Mouse (Mus musculus): Measurements from ENCODE around the gene Cfap58. TPM values are rescaled to one million over a fixed set of nuclear protein-coding genes. Genes with fewer than 3 reads are reported as not detected.
A peak's percentile ranks its signal among the peaks of the same experiment; 100 is the strongest.

Gene Cfap58
- total RNA-seq (2015) (not detected in 2 replicates), total RNA-seq (2017) (not detected in 2 replicates)

DNA sequence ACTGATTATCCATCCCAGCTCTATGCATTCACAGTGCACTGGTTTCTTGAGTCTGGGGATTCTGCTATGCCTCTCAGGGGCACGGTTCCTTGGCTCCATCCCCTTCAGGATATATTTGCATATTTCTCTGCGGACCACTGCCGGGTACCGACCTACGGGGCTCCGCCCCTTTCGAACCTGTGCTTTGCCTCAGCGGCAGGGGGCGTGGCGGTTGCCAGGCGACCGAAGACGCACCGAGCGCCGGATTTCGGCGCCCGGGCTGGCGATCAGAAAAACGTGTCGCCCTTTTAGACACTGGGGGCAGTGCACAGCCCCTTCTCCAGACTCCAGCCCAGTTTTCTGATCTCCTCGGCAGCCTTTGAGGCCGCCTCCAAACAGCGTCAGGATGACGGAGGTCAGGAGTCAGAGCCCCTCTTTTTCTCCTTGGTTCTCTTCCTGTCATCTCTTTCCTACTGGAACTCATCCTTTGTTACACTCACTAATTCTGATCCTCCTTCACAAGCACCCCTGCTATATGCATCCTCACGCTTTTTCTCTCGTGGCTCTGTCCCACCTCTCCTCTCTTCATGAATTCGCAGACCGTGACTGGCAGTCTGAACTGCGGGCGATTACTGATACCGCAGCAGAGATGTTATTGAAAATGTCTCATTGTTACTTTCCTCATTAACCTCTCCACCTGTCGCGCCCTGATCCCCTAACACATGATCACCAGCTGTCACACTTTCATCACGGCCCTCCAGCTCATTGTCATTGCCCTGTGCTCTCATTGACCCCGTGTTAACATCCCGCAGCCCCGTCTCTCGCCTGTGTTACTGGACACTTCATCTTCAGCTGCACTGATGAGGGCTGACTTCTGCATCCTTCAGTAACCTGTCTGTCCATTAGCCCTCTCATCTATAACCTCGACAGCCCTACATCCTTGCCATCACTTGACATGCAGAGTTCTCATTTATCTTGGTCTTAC, at the start of gene Cfap58:
Cfap58 (plus strand) TSS at position 233 of the 964 bp plus-strand sequence.
- peak; percentile 87 for ATAC-seq (ENCODE audit: poor library complexity, severe bottlenecking)

DNA sequence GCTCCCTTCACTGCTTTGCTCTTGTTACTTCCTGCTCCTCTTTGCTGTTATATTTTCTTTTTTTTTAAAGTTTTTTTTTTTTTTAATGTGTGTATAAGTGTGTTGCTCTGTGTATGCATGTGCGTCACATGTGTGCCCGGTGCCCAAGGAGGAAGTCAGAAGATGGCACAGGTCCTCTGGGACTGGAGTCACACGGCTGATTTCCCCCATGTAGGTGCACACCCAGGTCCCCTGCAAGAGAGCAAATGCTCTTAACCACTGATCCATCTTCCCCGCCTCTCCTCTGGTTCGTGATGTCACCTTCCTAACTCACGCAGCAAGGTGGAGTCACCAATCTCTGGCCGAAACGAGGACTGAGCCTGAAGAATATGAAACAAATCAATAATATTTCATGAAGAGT, 49.4 kb upstream of the Cfap58 start:
- no peak for ATAC-seq (ENCODE audit: poor library complexity, severe bottlenecking)

DNA sequence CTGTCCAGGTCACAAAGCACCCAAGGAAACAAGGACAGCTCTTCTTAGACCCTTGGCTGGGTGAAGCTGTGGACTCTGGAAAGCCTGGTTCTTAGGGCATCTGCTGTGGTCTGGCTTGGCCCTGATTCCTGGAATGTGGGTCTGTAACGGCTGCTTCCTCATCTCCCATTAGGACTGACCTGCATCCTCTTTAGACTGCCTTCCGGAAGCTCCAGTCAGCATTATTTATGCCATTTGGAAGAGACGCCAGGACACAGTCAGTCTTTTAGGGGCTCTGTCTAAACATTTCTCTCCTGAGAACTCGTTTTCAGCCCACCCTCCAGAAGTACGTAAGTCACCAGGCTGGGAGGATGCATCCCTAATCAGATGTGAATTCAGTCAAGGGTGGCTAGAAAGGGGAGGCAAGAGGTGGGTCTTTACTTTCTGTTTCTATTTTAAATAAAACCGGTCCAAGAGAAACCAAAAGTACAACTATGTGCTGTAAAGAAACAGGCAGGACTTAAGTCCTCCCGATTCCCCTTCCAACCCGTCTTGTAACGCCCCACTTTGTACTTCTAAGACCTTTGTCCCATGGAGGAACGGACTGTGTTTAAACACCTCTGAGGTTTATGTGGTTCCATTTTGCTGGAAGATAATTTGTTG, 46.9 kb upstream of the Cfap58 start:
- ATAC-seq (ENCODE audit: poor library complexity, severe bottlenecking), result peak; percentile 22; the same call in 1 of the 2 replicates

DNA sequence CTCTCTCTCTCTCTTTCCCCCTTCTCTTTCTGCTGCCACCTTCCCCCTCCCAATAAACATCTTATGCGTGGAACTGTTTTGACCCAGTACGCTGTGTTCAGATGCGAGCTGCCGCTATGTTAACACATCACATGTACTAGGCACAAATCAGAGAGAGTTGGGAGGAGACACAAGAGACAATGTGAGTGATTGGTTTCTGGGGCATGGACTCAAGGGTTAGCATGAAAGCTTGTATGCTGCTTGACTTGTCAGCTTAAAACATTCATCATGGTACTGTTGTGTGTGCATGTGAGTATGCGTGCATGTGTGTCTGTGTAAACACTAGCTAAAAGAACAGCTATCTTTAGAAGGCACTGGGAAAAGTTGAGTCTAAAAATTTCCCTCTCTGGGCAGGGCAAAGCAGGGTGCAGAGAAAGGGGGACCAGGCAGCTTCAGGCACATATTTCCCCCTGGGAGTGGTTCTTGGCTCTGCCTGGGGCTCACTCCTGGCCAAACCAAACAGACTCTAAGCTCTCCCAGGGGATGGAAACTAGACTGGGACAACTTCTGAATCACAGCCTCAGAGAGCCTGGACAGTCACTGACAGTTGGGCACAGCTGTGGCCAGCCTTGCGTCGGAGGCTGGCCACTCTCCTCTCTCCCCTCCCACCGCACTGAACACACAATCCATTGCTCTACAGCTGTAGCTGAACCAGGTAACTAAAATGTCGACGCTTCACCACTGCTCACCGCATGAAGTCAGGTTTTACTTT, 45.7 kb upstream of the Cfap58 start:
- ATAC-seq (ENCODE audit: poor library complexity, severe bottlenecking), result no peak

DNA sequence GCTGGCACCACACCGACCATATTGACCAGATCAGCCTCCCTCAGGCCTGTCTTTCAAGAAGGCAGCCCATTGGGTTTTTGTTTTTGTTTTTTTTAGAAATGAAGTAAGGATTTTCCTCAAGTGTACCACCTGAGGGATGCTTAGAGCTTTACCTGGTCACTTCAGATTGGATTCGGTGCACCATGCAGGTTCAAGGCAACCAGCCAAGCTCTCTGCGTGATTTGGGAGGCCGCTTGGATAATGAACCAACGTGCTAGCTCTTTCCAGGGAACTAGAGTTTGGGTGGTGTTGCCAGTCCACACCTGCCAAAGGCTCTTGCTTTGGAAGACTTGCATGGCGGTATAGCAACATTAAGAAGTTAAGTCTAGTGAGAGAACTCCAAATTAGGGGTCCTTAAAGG, 44.4 kb upstream of the Cfap58 start:
- ATAC-seq (ENCODE audit: poor library complexity, severe bottlenecking), result no peak

DNA sequence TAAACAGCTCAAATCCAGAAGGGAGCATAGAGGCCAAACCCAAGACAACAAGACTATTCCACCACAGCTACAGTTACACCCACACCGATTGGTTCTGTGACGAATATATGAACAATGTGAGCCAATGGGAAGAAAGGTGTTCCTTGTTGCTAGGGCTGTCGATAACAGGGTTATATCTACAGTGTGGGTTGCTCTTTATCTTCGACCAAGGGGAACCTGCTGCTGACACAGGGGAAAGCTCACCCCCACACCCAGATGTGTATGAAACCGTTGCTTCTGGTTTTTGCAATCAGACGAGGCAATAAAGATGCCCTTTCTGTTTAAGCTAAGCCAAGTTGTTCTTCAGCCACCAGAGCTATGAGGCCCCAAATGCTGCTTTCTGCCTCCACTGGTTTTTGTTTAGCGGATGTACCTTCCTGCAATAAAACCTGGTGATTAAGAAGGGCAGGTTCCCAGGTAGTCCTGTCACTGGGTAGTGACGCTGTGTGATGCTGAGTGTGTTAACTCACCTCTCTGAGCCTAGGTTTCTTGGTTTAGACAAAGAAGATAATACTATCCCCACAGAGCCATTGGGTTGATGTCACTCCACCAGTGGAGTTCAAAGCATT, 38.9 kb upstream of the Cfap58 start:
- peak; percentile 75 for ATAC-seq (ENCODE audit: poor library complexity, severe bottlenecking)

DNA sequence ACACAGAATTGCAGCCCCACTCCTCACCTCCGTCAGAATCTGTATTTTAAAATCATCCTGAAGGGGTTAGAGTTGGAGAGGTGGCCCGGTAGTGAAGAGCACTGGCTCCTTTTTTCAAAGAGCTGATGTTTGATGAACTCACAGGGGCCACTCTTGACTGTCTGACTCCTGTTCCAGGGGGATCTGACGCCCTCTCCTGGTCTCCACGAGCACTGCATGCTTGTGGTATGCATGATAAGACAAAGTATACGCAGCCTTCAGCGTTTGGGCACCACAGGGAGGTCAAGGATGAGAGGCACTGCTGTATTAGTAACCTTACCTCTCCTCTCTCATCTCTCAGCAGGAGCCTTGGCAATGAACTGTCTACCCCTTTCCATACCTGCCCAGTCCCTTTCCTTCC, 37.5 kb upstream of the Cfap58 start:
- no peak for ATAC-seq (ENCODE audit: poor library complexity, severe bottlenecking)

DNA sequence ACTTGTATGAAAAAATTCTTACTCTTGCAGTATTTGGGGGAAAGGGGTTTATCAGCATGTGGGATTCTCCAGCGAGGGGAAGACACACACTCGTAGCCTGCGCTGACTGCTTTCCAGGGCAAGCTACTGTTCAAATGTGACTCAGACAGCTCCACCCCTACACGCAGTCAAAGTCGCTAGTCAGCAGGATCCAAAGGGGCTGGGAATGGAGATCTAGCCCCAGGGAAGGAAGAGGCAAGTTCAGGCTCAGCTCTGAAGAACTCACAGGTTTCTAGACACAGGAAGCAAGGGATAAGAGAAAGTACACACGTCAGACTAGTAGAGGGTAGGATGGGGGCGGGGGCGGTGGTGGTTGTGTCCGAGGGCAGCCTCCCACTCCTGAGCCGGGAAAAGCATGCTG, 36.9 kb upstream of the Cfap58 start:
- no peak for ATAC-seq (ENCODE audit: poor library complexity, severe bottlenecking)

DNA sequence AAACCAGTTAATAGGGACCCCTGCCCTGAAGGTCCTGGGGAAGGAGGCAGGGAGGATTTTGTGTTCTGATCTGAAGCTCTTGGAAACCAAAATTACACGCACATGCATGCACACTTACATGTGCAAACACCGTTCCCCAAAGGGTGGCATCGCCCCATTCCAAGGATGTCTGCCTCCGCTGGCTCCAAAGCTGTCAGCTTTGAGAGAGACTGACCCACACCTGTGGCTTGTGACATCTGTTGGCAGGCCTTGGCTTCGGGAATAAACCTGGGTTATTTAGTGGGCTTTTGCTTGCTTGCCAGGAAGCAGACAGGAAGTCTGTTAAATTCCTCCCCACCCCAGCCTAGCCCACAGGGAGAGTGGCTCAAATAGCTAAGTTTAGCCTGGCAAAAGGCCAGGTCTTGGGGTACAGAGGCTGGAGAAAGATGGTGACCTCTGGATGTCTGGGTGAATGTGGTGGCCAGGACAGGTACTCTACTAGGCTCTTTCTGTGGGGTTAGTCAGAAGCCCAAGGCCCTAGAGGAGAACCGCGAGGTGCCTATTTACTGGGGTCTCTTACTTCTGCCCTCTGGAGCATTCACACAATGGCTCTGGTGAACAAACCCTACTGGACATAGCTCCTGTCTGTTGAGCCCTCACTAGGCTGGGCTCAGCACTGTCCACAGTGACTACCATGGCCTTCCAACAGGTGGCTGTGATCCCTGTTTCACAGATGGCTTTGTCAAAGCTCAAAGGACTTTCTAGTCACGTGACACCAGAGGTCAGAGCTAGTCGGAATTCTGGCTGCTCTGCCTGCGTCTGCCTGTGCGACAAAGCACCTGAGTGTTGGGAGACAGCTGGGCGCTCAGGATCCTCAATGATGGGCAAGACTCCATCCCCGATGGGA, 34.9 kb upstream of the Cfap58 start:
- no peak for ATAC-seq (ENCODE audit: poor library complexity, severe bottlenecking)

DNA sequence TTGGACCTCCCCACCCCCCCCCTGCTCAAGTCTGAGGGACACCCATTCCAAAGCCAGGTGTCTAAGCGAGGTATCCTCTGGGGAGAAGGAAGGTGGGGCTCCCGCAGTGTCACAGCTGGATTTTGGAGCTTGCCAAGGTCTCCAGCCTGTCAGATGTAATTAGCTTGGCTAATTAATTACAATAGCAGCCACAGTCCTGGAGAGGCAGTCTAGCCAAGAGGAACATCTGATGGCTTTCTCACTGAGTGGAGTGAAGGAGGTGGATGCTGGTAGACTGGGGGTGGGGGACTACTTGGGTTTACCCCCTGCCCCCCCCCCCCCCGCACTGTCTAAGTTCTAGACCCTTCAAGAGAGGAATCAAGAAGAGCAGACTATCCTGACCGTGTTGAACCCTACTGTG, 33.8 kb upstream of the Cfap58 start:
- ATAC-seq (ENCODE audit: poor library complexity, severe bottlenecking), result no peak

DNA sequence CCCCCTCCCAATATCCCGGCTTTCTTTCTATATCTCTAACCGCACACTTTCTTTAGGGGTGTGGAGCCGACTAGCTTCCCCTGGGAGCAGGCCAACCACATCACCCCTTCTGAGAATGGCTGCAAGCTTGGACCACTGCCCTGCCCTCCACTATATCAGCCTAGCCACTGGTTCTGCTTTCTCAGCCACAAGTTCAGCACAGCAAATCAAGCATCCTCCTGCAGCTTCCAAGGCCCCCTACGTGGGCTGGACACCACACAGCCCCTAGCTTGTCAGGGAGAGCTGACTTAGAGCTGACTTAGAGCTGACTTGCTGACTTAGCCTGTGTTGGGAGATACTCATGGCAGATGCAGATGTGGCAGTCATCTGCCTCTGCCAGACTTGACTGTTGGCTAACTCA, 32.4 kb upstream of the Cfap58 start:
- ATAC-seq (ENCODE audit: poor library complexity, severe bottlenecking), result peak; percentile 57

DNA sequence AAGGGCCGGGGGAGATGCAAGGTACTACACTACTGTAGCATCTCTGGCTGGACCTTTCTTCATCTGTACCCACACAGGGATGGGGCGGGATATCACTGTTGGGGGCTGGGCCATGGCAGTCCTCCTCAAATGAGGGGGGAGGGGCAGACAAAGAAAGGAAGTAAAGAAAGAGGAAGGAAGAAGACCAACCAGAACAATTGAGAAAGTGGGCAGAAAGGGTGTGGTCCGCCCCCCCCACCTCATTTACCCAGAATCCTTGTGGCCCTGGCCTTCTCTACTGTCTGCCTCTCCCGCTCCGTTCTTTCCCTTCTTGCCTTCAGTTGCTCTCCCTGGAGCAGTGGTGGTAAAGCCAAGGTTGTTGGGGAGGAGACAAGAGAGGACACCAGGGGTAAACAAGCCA, 31.9 kb upstream of the Cfap58 start:
- peak; percentile 78 for ATAC-seq (ENCODE audit: poor library complexity, severe bottlenecking)

DNA sequence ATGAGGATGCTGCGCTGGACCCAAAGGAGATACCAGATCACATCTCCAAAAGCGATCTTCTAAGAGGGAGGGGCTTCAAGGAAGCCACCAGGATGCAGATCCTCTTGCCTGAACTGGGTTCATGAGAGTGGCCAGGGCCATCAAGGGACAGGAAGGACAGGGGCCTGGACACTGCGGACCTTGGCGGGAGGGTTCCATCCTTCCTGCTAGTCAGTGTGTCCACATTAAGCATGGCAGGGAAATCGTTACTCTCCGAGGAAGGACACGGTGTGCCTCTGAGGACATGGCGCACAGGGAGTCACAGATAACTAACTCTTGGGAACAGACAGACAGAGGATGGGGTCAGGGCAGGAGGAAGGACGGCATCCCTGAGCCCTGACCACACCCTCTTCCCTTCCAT, 29.9 kb upstream of the Cfap58 start:
- no peak for ATAC-seq (ENCODE audit: poor library complexity, severe bottlenecking)

DNA sequence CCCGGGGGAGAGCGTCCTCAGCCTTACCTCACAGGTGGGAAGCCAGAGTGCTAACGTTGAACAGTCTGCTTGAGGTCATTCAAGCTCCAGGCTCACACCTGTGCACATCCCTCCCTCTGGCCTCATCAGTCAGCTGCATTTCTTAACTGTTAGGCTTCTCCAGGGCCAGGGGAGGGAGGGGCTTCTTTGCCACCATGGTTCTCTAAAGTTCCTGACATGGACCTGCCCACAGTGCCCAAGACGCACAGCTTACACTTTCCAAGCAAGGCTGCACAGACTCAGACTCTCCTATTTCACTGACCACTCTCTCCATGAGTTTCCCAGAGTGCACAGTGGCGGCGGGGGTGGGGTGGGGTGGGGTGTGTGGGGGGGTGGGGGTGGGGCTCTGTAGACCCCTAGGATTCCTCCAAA, 28.5 kb upstream of the Cfap58 start:
- ATAC-seq (ENCODE audit: poor library complexity, severe bottlenecking), result no peak

DNA sequence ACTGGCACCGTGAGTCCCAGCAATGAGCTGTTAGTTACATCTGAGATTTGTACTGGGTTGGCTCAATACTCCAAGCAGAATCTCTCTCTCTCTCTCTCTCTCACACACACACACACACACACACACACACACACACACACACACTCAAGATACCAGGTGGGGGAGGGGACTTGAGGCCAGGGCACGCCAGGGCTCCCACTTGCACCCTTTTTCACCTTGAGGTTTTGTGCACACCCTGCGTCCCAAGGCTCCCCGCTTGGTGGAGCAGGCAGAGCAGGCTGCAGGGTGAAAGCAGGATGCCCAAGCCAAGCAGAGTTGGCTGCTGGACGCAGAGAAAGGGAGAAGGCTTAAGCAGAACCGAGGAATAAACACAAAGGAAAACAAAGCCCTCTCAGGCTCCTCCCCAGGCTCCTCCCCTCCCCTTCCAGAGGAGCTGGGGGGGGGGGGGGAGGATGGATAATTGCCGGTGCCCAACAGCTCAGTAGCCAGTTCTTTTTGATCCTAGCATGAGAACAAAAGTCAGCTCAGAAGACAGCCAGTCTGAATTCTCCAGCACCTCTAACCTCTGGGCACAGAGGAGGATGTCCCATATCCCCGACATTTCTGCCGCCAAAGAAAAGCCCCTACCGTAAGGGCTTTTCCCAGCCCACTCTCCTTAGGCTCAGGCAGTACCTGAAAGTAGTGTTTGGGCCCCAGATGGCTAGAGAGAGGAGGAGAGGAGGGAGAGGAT, 27.9 kb upstream of the Cfap58 start:
- 0 out of 2 replicates have a peak, but pooled peaks have one; percentile 6 for ATAC-seq (ENCODE audit: poor library complexity, severe bottlenecking)

DNA sequence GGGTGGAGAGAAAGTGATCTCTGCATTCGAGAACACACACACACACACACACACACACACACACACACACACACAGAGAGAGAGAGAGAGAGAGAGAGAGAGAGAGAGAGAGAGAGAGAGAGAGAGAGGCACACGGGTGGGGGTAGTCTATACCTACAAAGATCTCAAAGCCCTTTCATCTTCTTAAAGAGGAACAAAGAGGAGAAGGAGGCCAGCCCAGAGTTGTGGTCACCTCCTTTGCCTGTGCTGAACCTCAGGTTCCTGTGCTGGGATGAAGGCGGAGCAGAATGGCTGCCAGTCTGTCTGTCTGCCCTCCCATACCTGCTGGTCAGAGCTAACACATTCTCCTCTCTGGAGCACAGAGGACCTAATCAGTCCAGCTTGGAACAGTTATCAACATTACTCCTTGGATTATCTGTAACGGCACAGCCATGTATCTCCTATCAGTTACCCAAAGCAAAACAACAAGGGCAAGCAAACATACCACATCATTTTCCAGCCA, 27.3 kb upstream of the Cfap58 start:
- peak; percentile 63 for ATAC-seq (ENCODE audit: poor library complexity, severe bottlenecking)

DNA sequence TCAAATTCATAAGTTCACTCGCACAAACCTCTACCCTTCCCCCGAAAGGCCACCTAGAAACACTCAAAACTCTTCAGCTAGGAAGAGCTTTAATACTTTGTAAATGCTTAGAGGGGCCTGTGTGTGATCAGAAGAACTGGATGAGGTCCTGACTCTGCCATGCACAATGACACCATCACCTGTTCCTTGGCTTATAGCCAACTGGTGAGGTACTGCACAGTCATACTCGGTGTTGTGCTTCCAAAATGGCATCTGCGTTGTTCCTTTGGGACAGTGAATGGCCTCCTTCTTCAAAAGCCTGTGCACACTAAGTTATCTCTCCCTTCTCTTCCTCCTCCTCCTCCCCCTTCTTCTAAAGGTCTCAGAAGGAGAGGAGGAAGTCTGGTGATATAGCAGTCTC, 26.7 kb upstream of the Cfap58 start:
- ATAC-seq (ENCODE audit: poor library complexity, severe bottlenecking), result no peak

DNA sequence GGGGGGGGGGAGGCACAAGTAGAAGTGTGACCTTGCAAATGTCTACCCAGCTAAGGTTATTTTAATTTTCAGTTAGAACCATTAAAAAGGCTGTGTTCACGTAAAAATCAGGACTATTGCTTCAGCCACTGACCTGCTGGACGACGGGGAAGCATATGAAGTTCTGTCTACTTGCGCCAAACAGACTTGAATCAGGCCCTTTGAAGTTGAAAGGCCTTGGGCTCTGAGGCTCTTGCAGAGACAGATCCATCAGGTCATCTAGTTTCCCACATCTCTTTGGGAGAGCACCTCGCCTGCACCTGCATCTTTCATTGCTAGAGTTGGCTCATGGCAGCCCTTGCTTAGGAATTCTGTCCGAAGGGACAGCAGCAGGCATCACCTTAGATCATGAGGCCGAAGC, 24.1 kb upstream of the Cfap58 start:
- ATAC-seq (ENCODE audit: poor library complexity, severe bottlenecking), result no peak

DNA sequence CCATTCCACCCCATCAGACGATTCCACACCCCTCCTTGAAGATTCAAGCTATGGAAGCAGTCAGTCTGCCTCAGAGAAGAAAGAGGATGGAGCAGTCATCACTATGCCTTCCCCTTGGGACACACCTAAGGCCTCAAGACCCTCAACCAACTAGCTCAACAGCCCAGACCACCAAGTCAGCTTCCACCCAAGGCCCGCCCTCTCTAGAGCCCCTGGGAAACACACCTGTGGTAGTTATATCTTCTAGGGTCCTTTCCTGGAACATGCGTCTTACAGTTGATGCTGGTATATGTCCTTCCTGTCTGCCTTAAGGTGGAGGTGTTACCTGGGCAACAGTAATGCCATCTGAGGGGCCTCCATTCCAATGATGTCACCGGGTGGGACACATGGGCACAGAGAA, 23.3 kb upstream of the Cfap58 start:
- no peak for ATAC-seq (ENCODE audit: poor library complexity, severe bottlenecking)
